Mouse (Mus musculus) CD4-positive, CD25-positive, alpha-beta regulatory T cell, adult 2 months (primary cell): ENCODE measurements around the gene Emsy.

Experiments
- DNase-seq: peaks from one replicate; pipeline ENCODE4 v3.0.0-alpha.2; 2012; ENCODE audit warnings: low read depth, low spot score

Emsy gene

GRCm38 (mm10) chr7:98577461-98577860 lies 79.1 kb downstream of the Emsy start:
- no peak for DNase-seq

DNA sequence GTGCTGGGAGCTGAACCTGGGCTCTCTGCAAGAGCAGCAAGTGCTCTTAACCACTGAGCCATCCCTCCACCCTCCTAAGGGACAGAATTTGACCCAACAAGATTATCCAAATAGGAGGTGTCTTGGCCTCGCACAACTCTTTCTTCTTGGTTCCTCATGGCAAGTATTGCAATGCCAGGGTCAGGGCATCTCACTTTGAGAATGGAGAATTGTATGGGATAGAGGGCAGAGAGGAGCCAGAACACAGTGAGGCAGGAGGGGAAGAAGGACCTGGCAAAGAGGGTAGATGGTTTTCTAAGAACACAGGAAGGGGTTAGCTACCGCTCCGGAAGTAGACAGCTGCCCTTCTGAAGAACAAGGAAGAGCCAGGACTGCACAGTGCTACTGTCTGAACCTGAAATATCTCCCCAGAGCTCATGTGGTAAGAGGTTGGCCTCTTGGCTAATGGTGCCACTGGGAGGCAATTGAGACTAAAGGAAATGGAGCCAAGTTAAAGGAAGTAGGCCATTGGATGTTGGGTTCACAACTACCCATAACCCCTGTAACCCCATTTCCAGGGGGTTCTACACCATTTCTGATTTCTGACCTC lies 80.8 kb downstream of the Emsy start:
- no peak for DNase-seq

DNA sequence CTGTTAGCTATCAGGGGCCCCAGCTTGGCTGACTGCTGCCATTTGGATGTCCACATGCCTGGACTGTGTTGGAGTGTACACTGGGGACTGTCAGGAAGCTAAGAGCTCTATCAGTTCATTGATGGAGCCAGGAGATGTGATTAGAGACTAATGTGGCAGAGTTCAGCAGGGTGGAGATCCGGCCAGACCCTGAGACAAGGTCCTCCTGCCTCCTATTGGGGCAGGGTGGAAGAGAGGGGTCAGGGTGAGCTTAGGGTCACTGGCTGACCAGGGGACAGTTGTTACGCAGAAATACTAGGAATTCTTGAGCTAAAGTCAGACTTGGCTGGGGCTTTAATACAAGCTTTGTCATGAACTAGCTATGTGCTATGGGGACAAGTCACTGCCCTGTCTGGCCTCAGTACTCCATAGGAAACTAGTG lies 81.8 kb downstream of the Emsy start:
- no peak for DNase-seq

DNA sequence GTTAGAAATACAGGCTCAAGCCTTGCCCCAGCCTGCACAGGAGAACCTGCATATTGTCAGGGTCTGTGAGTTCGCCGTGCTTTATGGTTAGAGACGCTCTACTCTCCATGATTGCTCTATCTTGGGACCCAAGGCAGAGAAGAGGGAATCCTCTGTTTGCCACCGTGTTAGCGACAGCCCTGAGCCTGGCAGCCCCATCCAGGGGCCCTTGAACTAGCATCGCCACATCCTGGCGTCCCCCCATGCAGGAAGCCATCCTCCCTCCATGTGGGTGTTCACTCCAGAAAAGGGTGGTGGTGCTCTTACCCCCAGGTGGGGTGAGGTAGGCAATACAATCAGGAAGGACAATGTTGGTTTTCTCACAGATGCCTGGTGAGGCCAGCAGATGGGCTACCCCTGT lies 82.3 kb downstream of the Emsy start:
- no peak for DNase-seq

DNA sequence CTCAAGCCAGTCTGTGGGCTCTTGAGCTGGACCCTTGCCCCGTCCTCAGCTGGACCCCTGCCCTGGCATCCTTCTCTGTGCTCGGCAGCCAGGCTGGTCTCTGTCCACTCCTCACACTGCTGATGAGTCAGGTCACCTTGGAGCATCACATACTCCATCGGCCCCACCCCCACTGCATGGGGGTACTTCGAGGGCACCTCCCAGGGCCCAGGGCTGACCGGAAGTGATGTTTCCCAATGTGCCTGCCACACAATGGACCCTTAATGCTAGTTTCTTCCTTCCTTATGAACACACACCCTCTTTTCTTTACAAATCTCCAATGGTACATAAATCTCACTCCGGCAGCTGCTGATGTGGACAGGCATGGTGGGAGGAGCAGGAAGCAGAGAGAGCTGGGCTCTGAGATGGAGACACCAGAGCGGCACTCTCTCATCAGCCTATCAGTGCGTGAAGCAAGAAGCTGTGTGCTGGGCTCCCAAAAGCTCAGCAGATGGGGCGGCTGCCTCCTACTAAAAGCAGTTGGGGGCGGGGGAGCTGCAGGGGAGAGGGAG lies 83.3 kb downstream of the Emsy start:
- DNase-seq, result peak; percentile 57

DNA sequence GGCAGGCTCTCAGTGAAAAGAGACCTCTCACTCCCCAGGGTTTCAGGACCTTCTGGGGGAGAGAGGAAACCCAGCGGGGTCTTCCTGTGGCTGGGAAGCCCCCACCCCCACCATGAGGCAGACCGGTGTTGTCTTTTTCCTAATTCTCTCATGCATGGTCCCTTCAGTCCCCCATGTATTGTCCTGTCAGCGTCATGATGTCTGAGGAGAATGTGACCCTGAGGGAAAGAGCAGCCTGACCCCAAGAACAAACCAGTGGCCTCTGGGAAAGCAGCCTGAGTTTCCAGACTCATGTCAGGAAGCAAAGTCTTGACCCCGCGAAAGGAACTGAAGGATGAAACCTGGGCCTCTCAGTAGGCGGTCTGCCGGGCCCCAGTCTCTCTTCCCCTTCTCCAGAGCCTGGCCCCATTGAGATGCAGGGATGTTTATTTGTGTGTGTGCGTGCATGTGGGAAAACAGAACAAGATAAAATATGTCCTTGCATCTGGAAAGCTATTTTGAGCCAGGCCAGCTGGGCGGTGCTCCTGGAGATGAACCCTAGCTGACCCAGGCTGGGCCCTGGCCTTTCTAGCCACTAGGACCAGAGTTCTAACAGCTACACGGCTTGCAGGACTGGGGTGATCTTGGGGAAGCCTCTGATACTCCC lies 84.2 kb downstream of the Emsy start:
- no peak for DNase-seq

DNA sequence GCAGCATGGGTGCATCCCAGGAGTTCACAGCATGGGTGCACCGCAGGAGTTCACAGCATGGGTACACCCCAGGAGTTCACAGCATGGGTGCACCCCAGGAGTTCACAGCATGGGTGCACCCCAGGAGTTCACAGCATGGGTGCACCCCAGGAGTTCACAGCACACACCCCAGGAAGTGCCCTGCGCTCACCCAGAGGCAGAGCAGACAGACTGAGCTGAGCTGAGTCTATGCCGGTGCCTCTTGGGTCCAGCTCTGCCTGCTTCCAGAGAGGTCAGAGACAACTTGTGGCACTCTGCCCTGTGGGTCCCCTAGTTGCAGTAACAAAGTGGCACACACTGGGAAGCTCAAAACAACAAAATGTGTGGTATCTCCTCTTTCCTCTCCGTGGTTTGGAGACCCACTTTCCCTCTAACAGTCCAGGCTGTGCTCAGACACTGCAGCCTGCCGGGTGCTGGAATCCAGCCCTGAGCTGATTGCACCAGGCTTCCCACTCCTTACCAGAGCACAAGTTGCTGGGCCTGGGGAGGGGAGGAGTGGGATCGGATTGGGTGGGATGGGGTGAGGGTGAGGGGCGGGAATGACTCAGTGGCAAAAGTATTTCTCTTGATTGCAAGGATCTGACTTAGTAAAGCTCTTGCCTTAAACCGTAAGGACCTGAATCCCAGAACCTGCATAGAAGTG lies 85.6 kb downstream of the Emsy start:
- peak; percentile 56 for DNase-seq

- DNase-seq, result no peak
Observed at GRCm38 (mm10) chr7:98567056-98567455, 89.5 kb downstream of the Emsy start.

- peak; percentile 73 for DNase-seq
Observed at GRCm38 (mm10) chr7:98564607-98565364, 91.8 kb downstream of the Emsy start.

DNA sequence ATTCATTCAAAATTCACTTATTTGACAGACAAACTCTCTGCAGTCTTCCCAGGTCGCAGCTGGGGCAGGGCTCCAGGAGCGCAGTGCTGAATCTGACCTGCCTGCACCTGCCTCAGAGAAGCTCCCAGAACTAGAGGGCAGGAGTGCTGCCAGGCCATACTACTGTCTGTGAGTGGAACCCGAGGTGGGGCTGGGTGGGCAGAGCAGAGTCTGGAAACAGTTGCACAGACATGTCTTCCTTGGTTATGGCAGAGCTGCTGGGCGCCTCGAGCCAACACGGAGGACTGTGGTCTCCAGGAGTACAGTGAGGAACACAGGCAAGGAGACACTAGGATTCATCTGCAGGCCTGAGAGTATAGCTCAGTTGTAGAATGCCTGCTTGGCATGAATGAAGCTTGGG lies 92.6 kb downstream of the Emsy start:
- no peak for DNase-seq

GRCm38 (mm10) chr7:98562966-98563365 lies 93.6 kb downstream of the Emsy start:
- peak; percentile 82 for DNase-seq

- DNase-seq, result peak; percentile 68
Observed at GRCm38 (mm10) chr7:98562186-98562585, 94.4 kb downstream of the Emsy start.

- no peak for DNase-seq
Observed at GRCm38 (mm10) chr7:98561556-98562164, 94.9 kb downstream of the Emsy start.

GRCm38 (mm10) chr7:98558128-98558921 lies 98.3 kb downstream of the Emsy start:
- DNase-seq, result no peak

GRCm38 (mm10) chr7:98556767-98557394 lies 99.7 kb downstream of the Emsy start:
- DNase-seq, result peak; percentile 56

DNA sequence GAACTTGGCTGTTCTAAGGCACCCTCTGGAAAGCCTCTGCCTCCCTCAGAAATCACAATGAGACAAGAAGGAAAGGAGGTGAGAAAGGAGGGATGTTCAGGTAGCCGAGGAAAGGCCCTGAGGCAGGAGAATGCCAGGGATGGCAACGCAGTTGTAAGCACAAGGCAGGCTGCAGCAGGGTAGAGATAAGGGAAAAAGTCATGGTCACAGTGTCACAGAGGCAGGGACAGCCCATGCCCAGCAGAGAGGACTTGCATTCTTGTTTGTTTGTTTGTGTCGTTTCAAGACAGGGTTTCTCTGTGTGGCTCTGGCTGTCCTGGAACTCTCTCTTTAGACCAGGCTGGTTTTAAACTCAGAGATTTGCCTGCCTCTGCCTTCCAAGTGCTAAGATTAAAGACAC lies 105.5 kb downstream of the Emsy start:
- DNase-seq, result no peak

DNA sequence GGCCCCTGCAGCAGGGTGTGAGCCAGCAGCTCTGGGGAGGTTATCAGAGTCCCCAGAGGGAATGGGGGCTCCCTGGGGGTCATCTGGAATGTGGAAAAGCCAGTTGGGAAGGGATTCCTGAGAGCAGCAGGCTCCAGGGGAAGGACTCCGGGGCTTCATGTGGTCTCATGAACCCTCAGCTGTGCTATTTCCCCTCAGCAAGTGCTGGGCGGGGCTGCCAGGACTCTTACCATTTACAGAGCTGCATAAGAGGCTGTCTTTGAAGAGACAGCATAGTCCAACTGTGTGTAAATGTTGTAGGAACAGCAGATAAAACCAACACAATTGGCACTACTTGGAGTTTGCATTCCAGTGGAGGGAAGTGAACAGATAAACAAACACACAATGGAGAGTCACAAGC lies 106.0 kb downstream of the Emsy start:
- DNase-seq, result peak; percentile 47

GRCm38 (mm10) chr7:98548839-98549238 lies 107.7 kb downstream of the Emsy start:
- DNase-seq, result no peak

GRCm38 (mm10) chr7:98544556-98544955 lies 112.0 kb downstream of the Emsy start:
- peak; percentile 64 for DNase-seq

- DNase-seq, result no peak
Observed at GRCm38 (mm10) chr7:98543853-98544370, 112.7 kb downstream of the Emsy start.
